In genomic region chr6:92286258-92286888, GRCm38 (mm10) we compare ENCODE assay signal across 7 mouse cellular contexts. TPM values are rescaled to one million over a fixed set of nuclear protein-coding genes. Genes with fewer than 3 reads are reported as not detected.
DNase-seq lines count a peak whose midpoint lies in the region.

No protein-coding gene starts in this region.

- DNase-seq in ES-CJ7 (ENCODE audit: low read depth, low spot score) (peak; percentile 52), adipocyte (ENCODE audit: low spot score) (peak; percentile 82)
- DNase-seq in embryo, embryonic 10 days (ENCODE audit: low spot score): peak; percentile 81
- DNase-seq in heart, postnatal 14 days: peak; percentile 68 to 81
- DNase-seq in layer of hippocampus, adult 9-10 months (ENCODE audit: low spot score): peak; percentile 43
- peak; percentile 80 for DNase-seq in lung, postnatal 36 days
- peak; percentile 77 for DNase-seq in right cerebral cortex, postnatal 14 days

- intact Hi-C loops in heart, postnatal 14 days (cut with DNase I): loop anchor here (1.0 to 5.0 kb wide), 5 partner anchors 136 to 456 kb away; no protein-coding TSS in a partner anchor

RNA-seq across cellular contexts. Expression of gene Trh, which starts 41.9 kb away (rescaled TPM):
- total RNA-seq in heart, postnatal 14 days (2021): not detected

Comparison
In these comparisons a context has a peak if more than half of its experiments do, and no peak if none do; other contexts are left out.
1. Peak in every context shown above with its lines: DNase-seq.